Mouse (Mus musculus) fat pad, adult 2 months (tissue): ENCODE data around the gene Tmem131.
A peak's percentile ranks its signal among the peaks of the same experiment; 100 is the strongest.

Experiments used
- DNase-seq: peaks from one replicate; pipeline ENCODE4 v3.0.0-alpha.2; 2011; ENCODE audit warnings: low read depth, low spot score; ENCODE audit errors: extremely low read depth

Gene Tmem131

DNA sequence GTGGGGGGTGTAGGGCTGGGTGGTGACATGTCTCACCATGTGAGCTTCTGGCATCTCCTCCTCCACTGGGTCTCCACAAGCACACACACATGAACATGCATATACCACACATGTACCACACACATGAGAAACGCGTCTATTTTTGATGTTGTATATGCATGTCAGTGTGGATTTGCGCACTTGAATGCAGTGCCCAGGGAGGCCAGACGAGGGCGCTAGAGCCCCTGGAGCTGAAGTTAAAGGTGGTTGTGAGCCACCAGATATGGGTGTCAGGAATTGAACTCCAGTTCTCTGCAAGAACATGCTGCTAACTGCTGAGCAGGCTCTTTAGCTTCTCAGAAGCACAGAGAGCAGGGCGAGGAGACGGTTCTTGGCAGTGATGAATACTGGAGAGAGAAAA, 157.1 kb downstream of the Tmem131 start:
- no peak for DNase-seq

DNA sequence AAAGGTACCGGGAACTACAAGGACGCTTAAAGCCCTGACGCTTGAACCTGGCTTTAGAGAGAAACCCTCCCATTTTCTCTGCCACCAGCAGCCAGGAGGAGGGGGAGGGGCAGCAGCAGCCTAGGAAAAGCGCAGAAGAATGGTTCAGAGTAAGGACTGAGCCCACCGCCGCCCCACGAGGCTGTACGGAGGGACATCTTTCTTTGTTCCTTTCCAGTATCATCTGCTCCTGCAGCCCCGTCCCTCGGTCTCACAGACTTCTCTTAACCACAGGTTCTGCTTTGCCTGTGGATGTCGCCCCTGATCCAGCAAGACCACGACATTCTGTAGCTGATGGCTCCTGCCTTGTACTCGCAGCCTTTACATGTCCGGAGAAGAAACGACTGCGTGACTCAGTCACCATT, 158.2 kb downstream of the Tmem131 start:
- no peak for DNase-seq

DNA sequence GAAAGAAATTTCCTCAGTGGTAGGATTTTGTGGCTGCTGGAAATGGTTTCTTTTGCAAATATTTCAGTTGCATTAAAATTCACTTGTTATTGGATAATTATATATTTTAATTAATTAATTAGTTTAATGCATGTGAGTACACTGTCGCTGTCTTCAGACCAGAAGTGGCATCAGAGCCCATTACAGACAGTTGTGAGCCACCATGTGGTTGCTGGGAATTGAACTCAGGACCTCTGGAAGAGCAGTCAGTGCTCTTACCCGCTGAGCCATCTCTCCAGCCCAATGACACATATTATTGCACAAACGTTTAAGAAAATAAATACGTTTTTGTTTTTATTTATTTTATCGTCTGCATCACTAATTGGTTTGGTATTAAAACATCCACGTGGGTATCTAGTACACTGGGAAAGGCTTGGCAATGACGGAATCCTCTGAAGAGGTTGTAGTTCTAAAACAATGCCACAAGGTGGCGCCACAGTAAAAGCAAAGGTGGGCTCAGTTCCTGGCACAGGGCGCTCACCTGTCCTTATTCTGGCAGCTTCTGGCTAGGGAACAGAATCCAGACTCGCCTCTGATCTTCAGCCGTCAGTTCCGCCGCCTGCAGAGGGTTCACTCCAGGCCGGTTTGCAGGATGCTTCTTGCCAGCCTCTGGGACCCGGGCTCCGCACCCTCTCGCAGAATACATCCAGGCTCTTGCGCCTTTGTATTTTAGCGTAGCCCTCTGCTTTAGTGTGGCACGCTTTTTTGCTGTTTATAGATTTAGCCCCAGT, 158.9 kb downstream of the Tmem131 start:
- peak; percentile 10 for DNase-seq

DNA sequence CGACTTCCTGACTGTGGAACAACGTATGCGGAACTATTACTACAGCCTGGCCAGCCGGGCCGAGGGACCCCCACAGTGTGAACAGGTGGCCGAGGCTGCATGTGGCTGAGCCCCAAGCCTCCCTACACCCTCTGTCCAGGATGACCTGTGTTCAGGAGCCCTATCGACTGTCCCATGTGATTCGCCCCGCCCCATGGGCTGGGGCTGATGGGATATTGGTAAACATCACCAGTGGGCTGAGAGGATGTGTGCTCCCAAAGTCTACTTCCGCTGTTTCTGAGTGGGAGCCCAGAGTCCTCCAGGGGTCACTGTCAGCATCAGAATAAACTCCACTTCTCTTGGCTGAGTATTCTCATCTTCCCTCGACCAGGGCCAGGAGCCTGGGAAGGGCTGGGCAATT, 161.0 kb downstream of the Tmem131 start:
- DNase-seq = no peak

DNA sequence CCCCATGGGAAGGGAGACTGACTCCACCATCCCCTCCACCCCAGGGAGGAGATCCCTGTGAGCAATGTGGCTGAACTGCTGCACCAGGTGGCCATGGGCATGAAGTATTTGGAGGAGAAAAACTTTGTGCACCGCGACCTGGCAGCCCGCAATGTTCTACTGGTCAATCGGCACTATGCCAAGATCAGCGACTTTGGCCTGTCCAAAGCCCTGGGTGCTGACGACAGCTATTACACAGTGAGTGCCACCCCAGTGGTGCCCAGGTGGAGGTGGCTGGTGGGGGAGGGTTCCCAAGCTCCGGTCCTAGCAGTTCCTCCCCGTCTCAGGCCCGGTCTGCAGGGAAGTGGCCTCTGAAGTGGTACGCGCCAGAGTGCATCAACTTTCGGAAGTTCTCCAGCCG, 162.7 kb downstream of the Tmem131 start:
- no peak for DNase-seq

DNA sequence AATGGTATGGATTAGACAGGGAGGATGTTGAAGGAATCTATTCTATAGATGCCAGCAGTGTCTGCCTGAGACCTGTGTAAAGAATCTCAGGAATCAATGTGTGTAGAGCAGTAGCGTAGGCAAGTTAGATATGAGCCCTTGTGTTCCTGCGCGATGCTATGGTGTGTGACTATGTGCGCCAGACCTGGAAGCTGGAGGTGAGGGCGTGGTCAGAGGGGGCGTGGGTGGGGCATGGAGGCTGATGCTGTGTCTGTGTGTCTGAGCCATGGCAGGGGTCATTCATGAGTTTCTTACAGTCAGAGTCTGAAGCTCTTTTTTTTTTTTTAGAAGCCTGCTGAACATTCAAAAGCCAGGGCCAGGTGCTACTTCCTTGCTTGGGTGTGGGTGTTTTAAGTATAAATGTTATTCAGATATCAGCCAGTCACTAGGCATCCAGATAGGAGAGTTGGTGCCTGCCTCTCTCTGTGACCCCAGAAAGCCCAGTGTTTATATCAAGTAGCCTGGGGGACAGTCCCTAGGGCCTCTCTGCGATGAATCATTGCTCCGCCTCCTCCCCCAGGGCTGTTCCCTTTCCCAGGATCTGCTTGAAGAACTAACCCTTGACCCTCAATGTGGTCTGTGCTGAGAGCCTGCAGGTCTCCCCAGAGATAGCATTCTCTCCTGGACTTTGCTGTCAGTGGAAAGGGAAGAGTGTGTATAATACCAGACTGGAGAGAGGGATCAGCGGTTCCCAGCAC, 171.1 kb downstream of the Tmem131 start:
- DNase-seq = no peak

DNA sequence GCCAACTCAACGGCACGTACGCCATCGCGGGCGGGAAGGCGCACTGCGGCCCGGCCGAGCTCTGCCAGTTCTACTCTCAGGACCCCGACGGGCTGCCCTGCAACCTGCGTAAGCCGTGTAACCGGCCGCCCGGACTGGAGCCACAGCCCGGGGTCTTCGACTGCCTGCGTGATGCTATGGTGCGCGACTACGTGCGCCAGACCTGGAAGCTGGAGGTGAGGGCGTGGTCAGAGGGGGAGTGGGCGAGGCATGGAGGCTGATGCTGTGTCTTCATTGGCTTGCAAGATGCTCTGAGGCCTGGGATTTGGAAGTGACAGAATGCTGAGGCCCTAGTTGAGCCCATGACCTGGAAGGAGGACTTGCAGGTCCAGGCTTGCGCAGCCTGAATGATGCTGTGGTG, 172.5 kb downstream of the Tmem131 start:
- no peak for DNase-seq

DNA sequence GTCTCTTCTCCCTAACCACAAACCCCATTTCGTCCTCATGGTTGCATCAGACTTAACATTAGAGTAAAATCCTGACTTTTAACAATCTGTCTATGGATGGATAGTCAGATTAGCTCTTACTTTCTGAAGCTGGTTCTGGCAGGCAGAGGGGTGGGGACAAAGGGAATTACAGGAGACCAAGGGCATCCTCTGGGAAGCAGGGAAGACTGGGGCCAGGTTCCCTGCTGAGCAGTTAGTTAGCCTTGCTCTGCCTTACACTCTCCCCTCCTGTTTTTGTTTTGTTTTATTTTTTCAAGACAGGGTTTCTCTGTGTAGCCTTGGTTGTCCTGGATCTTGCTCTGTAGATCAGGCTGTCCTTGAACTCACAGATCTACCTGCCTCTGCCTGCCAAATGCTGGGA, 173.5 kb downstream of the Tmem131 start:
- no peak for DNase-seq

DNA sequence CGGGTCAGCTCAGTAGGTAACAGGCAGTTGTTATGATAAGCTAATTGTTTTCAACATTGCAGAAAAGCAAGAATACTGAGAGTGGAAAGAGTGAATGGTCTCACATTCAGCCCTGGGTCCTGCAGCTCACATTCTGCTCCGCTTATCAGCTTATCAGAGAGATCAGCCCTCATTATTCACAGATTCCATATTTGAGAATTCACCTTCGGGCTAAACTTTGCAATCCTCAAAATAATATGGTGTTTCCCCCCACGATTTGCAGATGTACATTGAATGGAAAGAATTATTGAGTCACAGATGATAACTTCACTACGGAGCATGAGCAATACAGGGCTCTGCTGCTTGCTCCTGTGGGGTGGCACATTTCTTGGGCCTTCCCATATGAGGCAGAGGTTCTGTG, 174.7 kb downstream of the Tmem131 start:
- no peak for DNase-seq

DNA sequence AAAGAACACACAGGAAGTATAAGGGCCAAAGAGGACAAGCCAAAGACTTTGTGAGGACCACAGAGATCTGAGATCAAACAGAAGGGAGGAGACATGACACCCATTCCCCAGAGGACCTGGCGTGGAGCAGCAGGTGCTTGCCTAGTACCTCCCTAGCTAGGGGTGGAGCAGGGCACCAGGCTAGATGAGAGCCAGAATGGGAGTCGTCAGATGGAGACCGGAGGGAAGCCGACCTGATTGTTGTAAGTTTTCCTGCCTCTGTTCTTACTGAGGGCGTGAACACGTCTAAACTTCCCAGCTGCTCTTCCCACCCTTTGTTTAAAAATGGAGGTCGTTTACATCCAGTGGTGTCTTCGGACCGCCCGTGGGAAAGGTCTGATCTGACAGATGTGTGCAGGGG, 176.1 kb downstream of the Tmem131 start:
- DNase-seq = no peak

DNA sequence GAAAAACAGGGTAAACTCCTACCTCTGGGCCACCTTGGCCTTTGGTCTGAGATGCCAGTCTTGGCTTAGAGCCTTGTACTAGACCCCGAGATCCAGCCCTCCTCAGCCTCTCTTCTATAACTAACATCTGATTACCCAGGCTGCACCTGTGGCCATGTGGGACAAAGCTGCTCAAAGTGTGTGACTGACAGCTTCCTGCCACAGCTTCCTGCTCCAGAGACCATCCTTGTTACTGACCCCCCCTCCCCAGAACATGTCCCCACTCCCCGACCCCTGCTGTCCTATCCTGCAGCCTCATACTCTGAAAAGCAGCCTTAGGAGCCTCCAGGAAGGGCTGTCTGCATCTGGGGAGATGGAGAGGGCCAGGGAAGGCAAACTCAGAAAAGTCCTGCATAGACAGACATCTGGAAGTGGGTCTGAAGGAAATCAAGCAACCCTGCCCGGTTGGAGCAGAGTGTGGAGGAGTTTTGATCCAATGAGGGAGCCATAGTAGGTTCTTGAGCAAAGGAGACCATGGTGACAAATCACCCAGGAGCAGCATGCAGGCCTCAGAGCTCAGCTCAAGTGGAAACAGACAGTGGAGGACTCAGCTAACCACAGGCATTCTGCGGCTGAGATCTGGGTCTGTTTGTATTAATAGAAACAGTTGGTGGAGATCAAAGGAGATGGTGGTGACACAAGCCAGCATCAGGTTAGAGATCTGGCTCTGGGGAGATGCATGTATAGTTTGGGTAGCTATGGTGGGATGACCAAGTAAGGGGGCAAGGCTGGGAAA, 176.8 kb downstream of the Tmem131 start:
- no peak for DNase-seq

DNA sequence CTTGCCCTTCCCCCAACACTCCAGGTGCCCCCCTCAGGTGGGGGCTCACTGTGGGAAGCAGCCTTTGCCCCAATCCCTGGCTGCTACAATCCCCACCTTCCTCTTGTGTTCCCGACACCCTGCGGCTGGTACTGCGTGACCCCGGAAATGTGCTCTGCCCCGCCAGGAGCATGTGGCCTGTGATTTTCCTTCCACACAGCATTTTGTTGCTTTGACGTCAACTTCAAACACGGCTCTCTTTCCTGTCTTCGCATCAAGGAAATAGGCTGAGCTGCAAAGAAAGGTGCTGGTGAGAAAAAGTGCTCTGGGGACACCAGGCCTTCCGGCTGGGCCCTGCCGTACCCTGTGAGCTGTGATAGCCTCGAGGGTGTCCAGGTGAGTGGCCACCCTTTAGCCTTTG, 181.9 kb downstream of the Tmem131 start, which contains the start of gene Zap70:
Zap70 (plus strand) TSS at position 231 of the 400 bp plus-strand sequence.
- DNase-seq = no peak

DNA sequence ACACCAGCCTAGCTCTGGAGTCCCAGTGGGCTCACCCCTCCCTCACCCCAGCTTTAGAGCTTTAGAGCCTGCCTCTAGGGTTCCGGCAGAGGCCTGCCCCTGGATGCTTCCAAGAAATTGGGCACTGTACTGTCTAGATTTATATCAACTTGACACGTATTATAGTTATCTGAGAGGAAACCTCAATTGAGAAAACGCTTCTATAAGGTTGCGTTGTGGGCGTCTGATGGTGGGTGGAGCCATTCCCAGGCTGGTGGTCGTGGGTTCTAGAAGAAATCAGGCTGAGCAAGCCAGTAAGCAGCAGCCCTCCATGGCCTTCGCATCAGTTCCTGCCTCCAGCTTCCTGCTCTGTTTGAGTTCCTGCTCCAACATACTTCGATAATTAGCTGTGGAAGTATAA, 182.4 kb downstream of the Tmem131 start:
- no peak for DNase-seq

DNA sequence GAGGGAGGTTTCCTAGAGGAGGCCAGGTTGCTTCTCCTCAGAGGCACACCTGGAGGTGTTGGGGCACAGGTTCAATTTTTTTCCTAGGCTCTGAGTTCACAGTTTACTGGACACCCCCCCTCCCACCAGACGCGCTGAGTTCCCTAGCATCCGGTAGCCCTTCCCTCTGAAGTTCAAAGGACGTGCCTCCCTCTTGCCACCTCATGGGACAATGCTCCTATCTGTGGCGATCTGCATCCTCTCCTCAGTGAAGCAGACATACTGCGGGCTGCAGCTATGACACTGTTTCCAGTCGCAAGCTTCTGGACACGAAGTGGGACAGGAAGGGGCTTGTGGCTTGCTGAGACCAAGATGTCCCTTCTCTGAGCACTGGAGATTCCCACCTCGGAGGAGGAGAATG, 183.1 kb downstream of the Tmem131 start:
- no peak for DNase-seq

DNA sequence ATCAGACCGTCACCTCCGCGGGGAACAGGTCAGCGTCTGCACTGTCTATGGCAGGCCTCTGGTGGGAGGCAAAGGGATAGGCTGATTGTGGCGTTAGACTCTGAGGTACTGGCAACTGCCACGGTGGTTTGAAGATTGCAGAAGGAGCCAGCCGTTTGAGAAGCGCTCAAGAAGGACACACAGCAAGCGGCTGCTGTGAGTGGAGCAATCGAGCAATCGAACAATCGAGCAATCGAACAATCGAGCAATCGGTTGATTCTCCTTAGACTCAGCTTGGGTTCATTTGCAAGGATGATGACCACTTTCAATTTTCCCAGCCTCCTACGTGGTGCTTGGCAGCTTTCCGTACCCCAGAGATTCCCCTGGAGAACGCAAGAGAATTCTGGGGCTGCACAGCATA, 184.4 kb downstream of the Tmem131 start:
- no peak for DNase-seq

DNA sequence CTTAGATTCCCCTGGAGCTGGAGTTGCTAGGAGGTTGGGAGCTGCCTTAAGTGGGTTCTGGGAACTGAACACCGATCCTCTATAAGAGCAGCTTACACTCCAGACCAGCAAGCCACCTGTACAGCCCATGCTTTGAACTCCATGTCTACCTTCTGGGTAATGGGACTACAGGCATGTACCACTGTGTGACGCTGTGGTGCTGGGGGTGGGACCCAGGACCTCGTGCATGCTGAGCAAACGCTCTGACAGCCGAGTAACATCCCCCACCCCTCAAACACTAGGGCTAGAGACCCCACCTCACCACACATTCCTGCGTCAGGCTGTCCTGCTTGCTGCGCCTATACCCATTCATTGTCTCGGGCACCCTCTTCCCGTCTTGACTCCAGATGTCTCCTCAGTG, 184.9 kb downstream of the Tmem131 start:
- DNase-seq = no peak

DNA sequence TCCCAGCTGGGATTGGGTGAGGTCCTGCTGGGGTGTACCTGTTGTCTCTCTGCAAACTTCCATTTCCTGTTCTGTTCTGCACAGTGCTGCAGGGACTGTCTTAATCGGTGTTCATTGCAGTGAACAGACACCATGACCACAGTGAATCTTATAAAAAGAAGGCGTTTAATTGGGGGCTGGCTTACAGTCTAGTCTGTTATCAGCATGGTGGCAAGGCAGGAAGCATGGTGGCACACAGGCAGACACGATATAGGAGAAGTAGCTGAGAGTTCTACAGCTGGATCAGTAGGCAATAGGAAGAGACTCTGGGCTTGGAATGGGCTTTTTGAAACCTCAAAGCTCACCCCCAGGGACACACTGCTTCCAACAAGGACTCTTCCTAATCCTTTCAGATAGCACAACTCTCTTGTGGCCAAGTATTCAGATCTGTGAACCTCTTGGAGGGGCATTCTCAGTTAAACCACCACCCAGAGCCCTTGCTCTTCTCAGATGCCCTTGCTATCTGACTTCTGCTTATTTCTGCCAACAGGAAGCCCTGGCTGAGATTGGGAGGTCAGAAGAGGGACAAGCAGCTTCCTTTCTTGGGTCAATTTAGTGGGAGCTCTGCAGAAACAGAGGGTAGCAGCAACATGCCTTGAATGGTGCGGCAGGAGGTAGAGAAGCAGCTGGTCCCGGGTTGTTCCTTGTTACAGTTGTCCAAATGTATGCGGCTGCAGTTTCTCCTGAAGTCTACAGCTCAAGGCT, 189.4 kb downstream of the Tmem131 start:
- no peak for DNase-seq

DNA sequence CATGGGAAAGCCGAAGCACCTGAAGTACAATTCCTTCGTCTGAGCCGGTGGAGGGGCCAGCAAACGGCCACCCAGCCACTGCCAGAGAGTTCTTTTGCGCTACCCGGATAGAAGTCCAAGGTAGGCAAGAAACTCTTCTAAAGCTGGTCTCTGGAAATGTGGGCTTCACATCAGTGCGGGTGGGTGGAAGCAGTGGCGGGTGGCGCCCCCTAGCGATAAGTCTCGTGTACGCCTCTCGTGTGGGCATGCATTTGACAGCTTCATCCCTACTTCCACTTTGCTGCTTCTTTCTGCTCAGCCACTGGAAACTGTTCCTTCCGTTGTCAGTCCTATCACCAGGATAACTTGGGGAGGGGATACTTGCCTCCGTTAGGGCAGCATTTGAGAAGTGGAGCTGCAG, 197.0 kb downstream of the Tmem131 start:
- no peak for DNase-seq

DNA sequence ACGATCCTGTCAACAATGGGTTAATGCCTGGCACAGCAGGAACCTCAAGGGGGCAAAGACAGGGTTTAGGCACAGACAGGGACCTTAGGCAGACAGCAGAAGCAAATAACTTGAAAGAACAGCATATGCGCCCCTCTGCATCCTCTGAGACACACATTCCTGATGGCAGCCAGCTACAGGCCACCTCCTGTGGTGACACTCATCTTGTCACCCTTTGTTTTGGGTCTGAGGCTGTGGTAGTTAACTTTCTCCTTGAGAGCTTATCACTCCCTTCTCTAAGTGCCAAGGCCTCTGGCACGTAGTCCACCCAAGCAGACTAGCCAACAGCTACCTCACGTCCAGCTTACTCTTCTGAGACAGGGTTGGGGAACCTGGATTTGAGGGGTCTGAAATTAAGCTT, 197.8 kb downstream of the Tmem131 start:
- no peak for DNase-seq

DNA sequence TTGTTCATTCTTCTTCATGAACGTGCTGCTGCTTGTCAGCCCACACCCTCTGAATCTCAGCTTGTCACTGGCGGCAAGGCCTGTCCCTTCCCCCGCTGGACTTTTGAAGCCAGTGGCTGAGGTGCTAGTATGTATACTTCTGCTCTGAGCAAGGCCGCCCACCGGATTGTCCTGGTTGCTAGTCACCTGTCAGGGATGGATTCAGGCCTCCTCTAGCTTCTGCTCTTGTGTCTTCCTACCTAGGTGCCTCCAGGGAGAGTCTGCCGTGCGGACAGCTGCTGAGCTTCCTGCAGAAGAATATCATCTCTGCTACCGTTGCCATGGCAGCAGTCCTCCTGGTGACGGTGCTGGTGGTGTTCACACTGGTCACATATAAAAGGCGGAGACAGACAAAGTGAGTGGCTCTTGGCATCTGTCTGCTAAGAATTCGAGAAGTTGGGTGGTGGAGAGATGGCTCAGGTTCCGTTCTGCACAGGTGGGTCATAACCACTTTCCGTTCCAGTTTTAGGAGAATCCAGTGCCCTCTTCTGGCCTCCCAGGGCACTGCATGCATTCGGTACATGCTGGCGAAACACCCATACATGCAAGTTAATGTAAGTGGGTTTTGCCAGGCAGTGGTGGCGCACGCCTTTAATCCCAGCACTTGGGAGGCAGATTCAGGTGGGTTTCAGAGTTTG, 199.1 kb downstream of the Tmem131 start:
- no peak for DNase-seq

DNA sequence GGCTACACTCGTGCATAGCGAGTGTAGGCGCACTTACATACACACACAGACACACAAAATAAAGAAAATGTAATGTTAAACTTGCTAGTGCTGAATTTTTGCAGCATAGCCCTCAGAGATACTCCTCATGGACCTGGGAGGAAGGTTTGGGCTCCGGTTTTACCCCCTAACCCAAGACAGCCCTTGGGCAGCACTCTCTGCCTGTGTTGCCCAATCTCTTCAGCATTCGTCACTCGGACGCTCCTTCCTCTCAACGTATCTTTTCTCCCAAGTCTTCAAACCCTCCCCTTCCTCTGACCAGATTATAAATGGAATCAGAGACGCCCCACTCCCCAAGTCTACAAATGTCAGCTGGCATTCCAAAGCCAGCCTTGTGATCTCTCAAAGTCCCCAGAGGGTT, 200.4 kb downstream of the Tmem131 start:
- DNase-seq = no peak
